Mouse (Mus musculus) olfactory bulb, adult 2 months (tissue): ENCODE measurements around the gene Cplane1. TPM values are rescaled to one million over a fixed set of nuclear protein-coding genes. Genes with fewer than 3 reads are reported as not detected.
A peak's percentile ranks its signal among the peaks of the same experiment; 100 is the strongest.

Experiments used
- H3K27ac ChIP-seq: fragments of 200-500 bp; 2 replicates; pipeline ENCODE4 v1.5.1; 2012; ENCODE audit warnings: low read depth, low read length; ENCODE audit not compliant: insufficient read depth
- H3K4me1 ChIP-seq: fragments of 200-500 bp; 2 replicates; pipeline ENCODE4 v1.6.1; 2012; ENCODE audit warnings: low read length; ENCODE audit not compliant: control insufficient read depth, insufficient read depth
- H3K4me3 ChIP-seq: fragments of 200-500 bp; 2 replicates; pipeline ENCODE4 v1.5.1; 2012; ENCODE audit warnings: mild to moderate bottlenecking, low read depth, low read length, moderate library complexity; ENCODE audit not compliant: insufficient read depth
- CTCF ChIP-seq: fragments of 200-500 bp; IDR thresholded peaks from 2 replicates; pipeline ENCODE4 v1.5.1; 2012; ENCODE audit warnings: low read depth, mild to moderate bottlenecking, low read length, moderate library complexity; ENCODE audit not compliant: insufficient read depth
- POLR2A ChIP-seq: fragments of 200-500 bp; IDR thresholded peaks from 2 replicates; pipeline ENCODE4 v1.6.1; 2012; ENCODE audit warnings: mild to moderate bottlenecking, low read depth, low read length, moderate library complexity; ENCODE audit not compliant: insufficient read depth
- WGBS: fragments of 180-500 bp; shearing (Covaris S2); methylation state at CpG from one replicate; pipeline ENCODE4 v1.1.7; 2018; 5-methylcytosine and 5-hydroxymethylcytosine counted together
- polyA plus RNA-seq: library from polyadenylated mRNA; stranded (reverse); fragments of >200 nt; gene quantifications from 2 replicates; pipeline ENCODE4 v1.2.4, GENCODE M21; 2012; ENCODE audit warnings: low replicate concordance; ENCODE audit not compliant: missing spikeins, insufficient read depth, insufficient read length

The Cplane1 gene
- polyA plus RNA-seq = not detected in 2 replicates

GRCm38 (mm10) chr15:8168591-8169265 lies at the start of gene Cplane1:
Cplane1 (plus strand) TSS chr15:8169106.
- H3K27ac ChIP-seq = peak within 1 kb of the TSS; percentile 79
- peak within 1 kb of the TSS; percentile 80 for H3K4me3 ChIP-seq
- H3K4me1 ChIP-seq = peaks cover 3% of the 10 kb centered on the region; the same call in 1 of the 2 replicates
- 1% methylated on average over 47 of the region's 47 CpGs for WGBS
- TF ChIP-seq CTCF (no peak), POLR2A (peak; percentile 95)

GRCm38 (mm10) chr15:8129281-8129680 lies 39.6 kb upstream of the Cplane1 start:
- no peak overlapping the region for H3K27ac ChIP-seq
- WGBS = 70% methylated on average over 1 of the region's 1 CpGs
- H3K4me3 ChIP-seq = no peak overlapping the region
- TF ChIP-seq CTCF (no peak), POLR2A (no peak)
- no peaks in the 10 kb centered on the region for H3K4me1 ChIP-seq

- no peak for TF ChIP-seq POLR2A
- TF ChIP-seq CTCF = no peak
- WGBS = 97% methylated on average over 3 of the region's 3 CpGs
- H3K27ac ChIP-seq = no peak overlapping the region
- no peaks in the 10 kb centered on the region for H3K4me1 ChIP-seq
- H3K4me3 ChIP-seq = no peak overlapping the region
Measured at GRCm38 (mm10) chr15:8131268-8131667, 37.6 kb upstream of the Cplane1 start.

GRCm38 (mm10) chr15:8131761-8132160 lies 37.1 kb upstream of the Cplane1 start:
- H3K27ac ChIP-seq = no peak overlapping the region

GRCm38 (mm10) chr15:8135606-8136005 lies 33.3 kb upstream of the Cplane1 start:
- Histone ChIP-seq H3K4me3 (no peak overlapping the region), H3K4me1 (no peaks in the 10 kb centered on the region), H3K27ac (no peak overlapping the region)
- WGBS = 93% methylated on average over 5 of the region's 5 CpGs
- no peak for TF ChIP-seq CTCF
- no peak for TF ChIP-seq POLR2A

More at GRCm38 (mm10) chr15:8131761-8132160, 37.1 kb upstream of the Cplane1 start:
- Histone ChIP-seq H3K4me3 (no peak overlapping the region), H3K4me1 (no peaks in the 10 kb centered on the region)
- TF ChIP-seq CTCF (no peak), POLR2A (no peak)

GRCm38 (mm10) chr15:8161841-8162240 lies 7.1 kb upstream of the Cplane1 start:
- Histone ChIP-seq H3K4me1 (no peaks in the 10 kb centered on the region), H3K4me3 (no peak overlapping the region), H3K27ac (no peak overlapping the region)
- WGBS = 69% methylated on average over 1 of the region's 1 CpGs
- TF ChIP-seq POLR2A (no peak), CTCF (no peak)

GRCm38 (mm10) chr15:8169266-8169746 lies 400 bp downstream of the Cplane1 start:
- no peak for TF ChIP-seq POLR2A
- peaks cover 3% of the 10 kb centered on the region; the same call in 1 of the 2 replicates for H3K4me1 ChIP-seq
- H3K4me3 ChIP-seq = peak overlapping the region; percentile 80
- 0% methylated on average over 25 of the region's 25 CpGs for WGBS
- peak overlapping the region; percentile 79 for H3K27ac ChIP-seq

GRCm38 (mm10) chr15:8189563-8189962 lies 20.7 kb downstream of the Cplane1 start:
- WGBS = 93% methylated on average over 3 of the region's 3 CpGs
- TF ChIP-seq POLR2A = no peak
- no peaks in the 10 kb centered on the region for H3K4me1 ChIP-seq
- H3K27ac ChIP-seq = no peak overlapping the region
- no peak overlapping the region for H3K4me3 ChIP-seq

GRCm38 (mm10) chr15:8190435-8190834 lies 21.5 kb downstream of the Cplane1 start:
- WGBS = 94% methylated on average over 3 of the region's 3 CpGs
- TF ChIP-seq POLR2A (no peak), CTCF (no peak)
- Histone ChIP-seq H3K27ac (no peak overlapping the region), H3K4me3 (no peak overlapping the region), H3K4me1 (no peaks in the 10 kb centered on the region)
